Mouse (Mus musculus): Measurements from ENCODE around the gene Nt5dc2.

- TF ChIP-seq CTCF (IDR thresholded peaks at IDR 0.05), result no peak
- no peak for TF ChIP-seq EP300 (IDR thresholded peaks at IDR 0.05)
Observed at GRCm38 (mm10) chr14:31165010-31165409, 34.2 kb downstream of the Nt5dc2 start.

Data from lung, postnatal 0 days (tissue).